Mouse (Mus musculus) lung, embryonic 16.5 days (tissue): ENCODE data around the gene Abcc4. TPM values are rescaled to one million over a fixed set of nuclear protein-coding genes. Genes with fewer than 3 reads are reported as not detected.

Experiments used
- ATAC-seq: fragments of 200-750 bp; cut with Nextera tagmentation; 2 replicates; pipeline ENCODE4 v1.8.0; 2017; ENCODE audit warnings: low read depth, mild to moderate bottlenecking, moderate library complexity
- H3K27ac ChIP-seq: fragments of 300-500 bp; sonication (generic); 2 replicates; pipeline ENCODE4 v1.5.1; 2014; ENCODE audit warnings: mild to moderate bottlenecking, control low read depth, low read length
- H3K27me3 ChIP-seq: fragments of 300-500 bp; sonication (generic); 2 replicates; pipeline ENCODE4 v1.6.1; 2014; ENCODE audit warnings: low read depth, low read length, mixed read lengths; ENCODE audit not compliant: control insufficient read depth, insufficient read depth
- H3K36me3 ChIP-seq: fragments of 300-500 bp; sonication (generic); 2 replicates; pipeline ENCODE4 v1.6.1; 2014; ENCODE audit warnings: low read length; ENCODE audit not compliant: control insufficient read depth, insufficient read depth
- H3K4me1 ChIP-seq: fragments of 300-500 bp; sonication (generic); replicated peaks from 2 replicates; pipeline ENCODE4 v1.6.1; 2014; ENCODE audit warnings: low read length, mixed read lengths; ENCODE audit not compliant: control insufficient read depth, insufficient read depth
- H3K4me2 ChIP-seq: fragments of 300-500 bp; sonication (generic); 2 replicates; pipeline ENCODE4 v1.6.1; 2014; ENCODE audit warnings: low read depth, low read length, control low read depth
- H3K4me3 ChIP-seq: fragments of 300-500 bp; sonication (generic); 2 replicates; pipeline ENCODE4 v1.5.1; 2014; ENCODE audit warnings: mild to moderate bottlenecking, low read length, control low read depth
- H3K9ac ChIP-seq: fragments of 300-500 bp; sonication (generic); 2 replicates; pipeline ENCODE4 v1.6.1; 2014; ENCODE audit warnings: low read length, control low read depth
- H3K9me3 ChIP-seq: fragments of 300-500 bp; sonication (generic); 2 replicates; pipeline ENCODE4 v1.6.1; 2016; ENCODE audit warnings: low read length; ENCODE audit not compliant: control insufficient read depth
- WGBS: fragments of 180-500 bp; shearing (Covaris S2); extraction: QIAGEN DNeasy Blood & Tissue Kit; methylation state at CpG from one replicate; pipeline ENCODE4 v1.1.7; 2014; 5-methylcytosine and 5-hydroxymethylcytosine counted together
- polyA plus RNA-seq: library from polyadenylated mRNA; unstranded; fragments of >200 nt; fragmentation: Nextera tagmentation; extraction: Ambion mirVana; gene quantifications from 2 replicates; pipeline ENCODE4 v1.2.1, GENCODE M21; 2015

The Abcc4 gene
- polyA plus RNA-seq, 1 experiment from 2014 or later, result 2.5 TPM

DNA sequence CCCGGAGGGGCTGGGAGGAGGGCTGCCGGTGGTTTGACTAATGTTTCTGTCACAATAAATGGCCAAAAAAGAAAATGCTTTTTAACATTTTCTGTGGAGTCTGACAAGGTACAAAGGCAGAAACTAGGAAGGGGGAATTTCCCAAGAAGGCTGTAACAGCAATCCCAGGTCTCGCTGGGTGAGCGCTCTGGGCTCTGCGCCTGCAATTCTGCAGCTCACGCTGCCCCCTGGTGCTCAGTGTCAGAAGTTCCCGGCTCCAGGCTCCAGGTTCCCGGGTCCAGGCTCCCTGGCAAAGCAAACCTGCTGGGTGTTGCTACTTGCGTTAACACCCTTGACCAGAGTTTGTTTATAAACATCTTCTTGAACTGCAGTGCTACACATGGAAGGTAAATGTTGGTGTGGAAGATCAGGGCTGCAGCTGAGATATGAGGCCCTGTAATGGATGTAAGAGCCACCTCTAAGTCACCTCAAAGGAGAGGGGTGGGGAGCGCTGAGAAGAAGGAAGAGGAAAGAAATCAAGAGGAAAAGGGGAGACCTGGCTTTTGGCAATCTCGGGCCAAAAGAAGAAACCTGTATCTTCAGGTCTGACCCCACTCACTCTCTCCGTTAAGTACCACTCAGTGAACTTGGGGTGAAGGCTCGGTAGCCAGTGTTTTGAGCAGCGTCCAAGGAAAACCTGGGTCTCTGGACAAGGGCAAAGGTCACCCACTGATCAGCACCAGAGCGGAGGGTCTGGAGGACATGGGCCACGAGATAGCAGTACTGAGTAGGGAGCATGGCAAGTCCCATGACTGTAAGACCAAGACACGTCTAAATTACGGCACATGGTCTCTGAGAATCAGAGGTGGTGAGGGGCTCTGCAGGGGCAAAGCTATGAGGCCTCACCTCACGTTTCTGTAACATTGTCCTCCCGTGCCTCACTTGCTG, 114.3 kb downstream of the Abcc4 start:
- Histone ChIP-seq H3K27ac (no peak overlapping the region), H3K9ac (no peak overlapping the region), H3K4me1 (no peaks in the 10 kb centered on the region), H3K4me3 (no peak overlapping the region), H3K9me3 (no peaks in the 10 kb centered on the region), H3K4me2 (no peak overlapping the region), H3K27me3 (no peaks in the 10 kb centered on the region; the same call in none of the 2 replicates), H3K36me3 (no peaks in the 10 kb centered on the region)
- peak; percentile 68 for ATAC-seq
- 37% methylated on average over 20 of the region's 20 CpGs for WGBS

DNA sequence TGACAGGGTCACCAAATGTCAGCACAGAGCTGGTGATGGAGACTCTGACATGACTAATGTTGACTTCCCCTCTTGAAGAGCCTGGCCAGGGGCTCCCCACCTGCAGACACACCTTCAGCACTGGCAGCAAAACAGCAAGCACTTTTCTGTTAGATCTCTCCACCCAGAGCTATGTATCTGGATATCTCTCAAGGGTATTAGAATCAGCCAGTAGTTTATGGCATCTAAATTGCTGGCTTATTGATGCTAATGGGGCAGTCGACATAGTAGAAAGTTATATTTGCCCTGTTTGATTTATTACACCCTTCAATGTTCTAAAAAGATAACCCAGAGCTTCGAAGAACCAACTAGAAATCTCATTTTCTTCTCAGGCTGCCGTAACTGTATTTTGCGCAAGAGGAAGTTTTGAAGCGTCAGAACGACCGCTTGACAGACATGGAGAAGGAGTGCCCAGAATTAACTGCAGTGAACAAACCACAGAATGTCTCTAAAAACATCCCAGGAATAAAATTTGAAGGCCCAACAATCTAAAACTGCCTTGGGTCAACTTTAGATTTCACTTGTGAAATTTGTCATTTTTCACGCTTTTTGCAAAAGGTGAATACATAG, 123.6 kb downstream of the Abcc4 start:
- WGBS, result 63% methylated on average over 8 of the region's 8 CpGs
- Histone ChIP-seq H3K4me1 (no peaks in the 10 kb centered on the region), H3K9me3 (no peaks in the 10 kb centered on the region), H3K4me2 (no peak overlapping the region), H3K27me3 (no peaks in the 10 kb centered on the region), H3K4me3 (no peak overlapping the region), H3K27ac (no peak overlapping the region), H3K36me3 (no peaks in the 10 kb centered on the region), H3K9ac (no peak overlapping the region)
- ATAC-seq, result no peak

DNA sequence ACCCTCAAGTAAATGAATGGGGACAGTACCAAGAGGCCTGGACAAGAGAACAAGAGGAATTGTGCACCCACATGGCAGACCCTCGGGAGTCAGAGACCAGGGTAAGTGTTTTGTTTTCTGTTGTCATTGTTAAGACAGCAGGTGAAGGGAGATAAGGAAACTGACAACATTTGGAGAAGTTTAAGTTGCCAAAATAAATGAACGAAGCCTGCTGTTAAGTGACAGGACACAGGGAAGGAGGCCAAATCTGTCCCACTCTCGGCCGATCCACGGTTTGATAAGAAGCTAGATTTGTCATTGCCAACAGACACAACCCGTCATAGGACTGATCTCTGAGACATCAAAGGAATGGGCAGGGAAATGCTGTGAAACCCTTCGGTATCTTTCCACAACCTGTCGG, 124.3 kb downstream of the Abcc4 start:
- Histone ChIP-seq H3K27me3 (no peaks in the 10 kb centered on the region), H3K4me1 (no peaks in the 10 kb centered on the region), H3K36me3 (no peaks in the 10 kb centered on the region), H3K27ac (no peak overlapping the region), H3K4me2 (no peak overlapping the region), H3K9me3 (no peaks in the 10 kb centered on the region), H3K9ac (no peak overlapping the region), H3K4me3 (no peak overlapping the region)
- no peak for ATAC-seq
- WGBS, result 20% methylated on average over 8 of the region's 8 CpGs

DNA sequence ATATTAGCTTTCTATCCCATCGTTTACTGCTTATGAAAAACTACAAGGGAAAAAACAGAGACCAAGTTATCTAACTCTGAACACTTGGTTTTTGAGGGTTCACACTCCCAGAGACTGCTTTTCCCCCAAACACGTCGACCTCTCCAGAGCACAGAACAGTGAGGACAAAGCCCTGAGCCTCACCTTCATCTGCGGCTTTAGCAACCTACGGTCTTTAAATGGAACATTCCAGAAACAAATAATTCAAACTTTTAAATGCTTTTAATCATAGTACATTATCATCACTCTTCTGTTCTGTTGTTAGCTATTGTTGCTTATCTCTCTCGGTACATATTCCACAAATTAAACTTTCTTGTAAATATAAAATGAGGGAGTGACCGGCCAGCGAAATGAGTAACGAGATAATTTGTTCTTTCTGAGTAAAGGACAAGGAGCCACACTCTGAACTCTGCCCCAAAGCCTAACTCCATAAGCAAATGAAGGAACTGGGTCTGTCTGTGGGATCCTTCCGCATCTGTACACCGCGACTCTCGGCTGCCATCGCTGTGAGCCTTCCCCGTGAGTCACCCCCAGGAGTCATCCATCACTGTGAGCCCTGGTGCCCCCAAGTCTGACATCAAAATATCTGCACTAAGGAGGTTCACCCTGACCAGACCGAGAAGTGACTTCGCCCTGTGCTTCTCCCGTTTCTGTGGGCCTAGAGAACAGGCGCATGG, 126.8 kb downstream of the Abcc4 start:
- no peaks in the 10 kb centered on the region for H3K36me3 ChIP-seq
- 64% methylated on average over 19 of the region's 19 CpGs for WGBS

DNA sequence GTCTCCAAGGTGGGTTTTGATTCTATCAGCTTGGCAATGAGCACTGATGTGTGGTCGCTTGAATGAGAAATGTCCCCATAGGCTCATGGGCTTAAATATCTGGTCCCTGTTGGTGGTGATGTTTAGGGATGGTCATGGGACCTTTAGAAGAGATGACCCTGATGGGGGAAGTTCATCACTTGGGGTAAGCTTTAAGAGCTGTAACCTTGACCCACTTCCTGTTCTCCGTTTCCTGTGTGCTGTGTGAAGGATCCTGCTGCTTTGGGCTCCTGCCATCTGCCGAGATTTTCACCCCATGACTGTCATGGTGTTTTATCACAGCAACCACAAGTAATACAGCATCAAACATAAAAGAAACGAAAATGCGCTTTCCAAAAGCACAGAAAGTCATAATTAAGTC, 128.1 kb downstream of the Abcc4 start:
- ATAC-seq, result no peak
- H3K9ac ChIP-seq, result no peak overlapping the region

More for the DNA sequence above, 126.8 kb downstream of the Abcc4 start:
- H3K9ac ChIP-seq, result no peak overlapping the region
- H3K27me3 ChIP-seq, result no peaks in the 10 kb centered on the region
- H3K9me3 ChIP-seq, result no peaks in the 10 kb centered on the region
- no peaks in the 10 kb centered on the region for H3K4me1 ChIP-seq
- no peak overlapping the region for H3K4me2 ChIP-seq
- H3K27ac ChIP-seq, result no peak overlapping the region
- no peak overlapping the region for H3K4me3 ChIP-seq
- no peak for ATAC-seq

DNA sequence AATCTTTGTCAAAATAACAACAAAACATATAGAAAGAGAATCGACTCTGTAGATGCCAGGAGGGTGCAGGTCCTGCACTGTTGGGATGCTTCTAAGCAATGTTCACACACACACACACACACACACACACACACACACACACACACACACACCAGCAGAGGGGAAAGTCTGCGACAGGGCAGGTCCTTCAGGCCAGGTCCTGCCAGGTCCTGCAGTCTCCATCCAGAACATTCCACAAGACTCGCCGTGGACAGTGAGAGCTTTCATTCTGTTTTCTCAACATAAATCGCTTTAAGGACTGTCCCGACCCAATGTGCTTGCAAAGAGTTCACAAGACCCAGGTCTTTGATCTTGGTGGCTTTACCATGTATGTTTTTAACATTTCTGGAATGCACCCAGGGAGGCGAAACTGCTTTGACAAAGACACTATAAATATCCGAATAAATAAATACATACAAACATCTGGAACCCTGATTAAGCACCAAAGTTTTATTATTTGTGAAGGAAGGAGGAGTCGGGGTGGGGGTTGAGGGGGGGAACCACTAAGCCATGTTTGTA, 133.3 kb downstream of the Abcc4 start:
- Histone ChIP-seq H3K9ac (no peak overlapping the region), H3K4me2 (no peak overlapping the region), H3K27ac (no peak overlapping the region), H3K4me3 (no peak overlapping the region), H3K36me3 (no peaks in the 10 kb centered on the region), H3K9me3 (no peaks in the 10 kb centered on the region), H3K27me3 (no peaks in the 10 kb centered on the region), H3K4me1 (0 out of 2 replicates have a peak, but pooled peaks cover 2% of the 10 kb centered on the region)
- WGBS, result 45% methylated on average over 9 of the region's 9 CpGs
- peak; percentile 34; the same call in 1 of the 2 replicates for ATAC-seq

More for the DNA sequence above, 128.1 kb downstream of the Abcc4 start:
- 76% methylated on average over 5 of the region's 5 CpGs for WGBS
- Histone ChIP-seq H3K27me3 (no peaks in the 10 kb centered on the region), H3K4me1 (no peaks in the 10 kb centered on the region), H3K4me3 (no peak overlapping the region), H3K9me3 (no peaks in the 10 kb centered on the region), H3K36me3 (no peaks in the 10 kb centered on the region), H3K27ac (no peak overlapping the region), H3K4me2 (no peak overlapping the region)

DNA sequence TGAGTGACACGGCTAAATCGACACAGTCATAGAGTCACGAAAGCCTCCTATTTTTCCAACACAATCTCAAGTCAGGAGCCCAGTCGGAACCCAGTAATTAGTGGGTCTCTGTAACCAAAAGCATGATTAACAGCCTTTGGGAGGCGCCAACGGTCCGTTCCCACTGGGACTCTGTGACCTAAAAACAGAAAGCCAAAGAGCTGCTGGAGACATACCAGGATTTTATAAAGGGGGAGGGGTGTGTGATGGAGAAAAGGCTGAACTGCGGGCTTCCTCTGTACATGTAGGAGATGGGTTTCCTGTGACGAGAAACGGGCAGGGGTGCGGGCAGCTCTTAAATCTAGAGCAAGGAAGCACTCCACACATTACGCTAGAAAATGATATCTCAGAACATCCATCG, 136.4 kb downstream of the Abcc4 start:
- ATAC-seq, result no peak

DNA sequence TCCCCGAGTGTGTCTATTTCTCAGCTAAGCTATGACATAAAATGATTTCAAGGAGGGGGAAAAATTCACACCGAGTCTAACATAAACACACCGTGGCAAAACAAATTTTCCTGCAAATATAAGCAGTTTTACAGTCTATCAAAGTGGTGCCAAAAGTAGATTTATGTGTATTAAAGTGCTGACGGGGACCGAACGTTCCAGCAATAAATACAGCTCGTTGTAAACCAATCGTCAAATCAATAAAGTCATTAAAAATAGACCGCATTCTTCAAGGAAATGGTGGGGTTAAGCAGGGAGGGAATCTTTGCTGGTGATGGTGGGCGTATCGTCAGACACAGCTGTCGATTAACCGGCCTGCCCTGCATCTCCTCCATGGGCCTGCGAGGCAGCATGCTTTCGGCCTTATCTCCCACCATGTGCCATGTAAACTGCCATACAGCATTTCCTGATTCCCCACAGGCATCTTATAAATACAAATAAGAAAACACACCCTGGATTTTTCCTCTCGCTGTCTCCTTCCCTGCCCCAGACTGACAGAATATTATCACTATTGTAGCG, 137.8 kb downstream of the Abcc4 start:
- Histone ChIP-seq H3K9ac (no peak overlapping the region), H3K27ac (no peak overlapping the region), H3K4me2 (no peak overlapping the region), H3K36me3 (no peaks in the 10 kb centered on the region), H3K4me3 (no peak overlapping the region), H3K27me3 (no peaks in the 10 kb centered on the region), H3K4me1 (peaks cover 12% of the 10 kb centered on the region; the same call in 1 of the 2 replicates), H3K9me3 (no peaks in the 10 kb centered on the region)
- ATAC-seq, result no peak
- 67% methylated on average over 17 of the region's 17 CpGs for WGBS

More for the DNA sequence above, 136.4 kb downstream of the Abcc4 start:
- no peak overlapping the region for H3K27ac ChIP-seq
- H3K9ac ChIP-seq, result no peak overlapping the region
- 86% methylated on average over 13 of the region's 13 CpGs for WGBS
- no peak overlapping the region for H3K4me3 ChIP-seq
- no peak overlapping the region for H3K4me2 ChIP-seq
- no peaks in the 10 kb centered on the region for H3K36me3 ChIP-seq
- H3K4me1 ChIP-seq, result peaks cover 12% of the 10 kb centered on the region; the same call in 1 of the 2 replicates
- H3K9me3 ChIP-seq, result no peaks in the 10 kb centered on the region
- H3K27me3 ChIP-seq, result no peaks in the 10 kb centered on the region
